Mouse (Mus musculus) olfactory bulb, adult 2 months (tissue): Measurements from ENCODE around the gene Cfap100.

ENCODE experiments used
- CTCF ChIP-seq: fragments of 200-500 bp; IDR thresholded peaks from 2 replicates; pipeline ENCODE4 v1.5.1; 2012; ENCODE audit warnings: low read depth, mild to moderate bottlenecking, low read length, moderate library complexity; ENCODE audit not compliant: insufficient read depth
- POLR2A ChIP-seq: fragments of 200-500 bp; IDR thresholded peaks from 2 replicates; pipeline ENCODE4 v1.6.1; 2012; ENCODE audit warnings: mild to moderate bottlenecking, low read depth, low read length, moderate library complexity; ENCODE audit not compliant: insufficient read depth

GRCm38 (mm10) chr6:90436192-90436907, 7.8 kb upstream of the Cfap100 start:
- no peak for TF ChIP-seq CTCF
- TF ChIP-seq POLR2A: no peak
